8 mouse cellular contexts compared by ENCODE assay signal in genomic region chrX:12873230-12873629, GRCm38 (mm10).
A peak's percentile ranks its signal among the peaks of the same experiment; 100 is the strongest.
DNase-seq lines count a peak whose midpoint lies in the region; ATAC-seq and TF ChIP-seq lines count a peak whose summit lies in the region.

No protein-coding gene starts in this region.

- intact Hi-C loops in heart, postnatal 36 days (cut with DNase I) = loop anchor here (5.0 to 10.0 kb wide), 2 partner anchors 169 to 332 kb away; no protein-coding TSS in a partner anchor
- intact Hi-C loops in left cerebral cortex, postnatal 14 days (cut with DNase I) = loop anchor here (5.0 kb wide), 1 partner anchor 199 kb away; the partner anchor contains the start of gene Usp9x

- H3K79me2 ChIP-seq in MEL (ENCODE audit: control insufficient read depth, insufficient read depth, low read length, poor library complexity) = no peaks in the 10 kb centered on the region

- TF ChIP-seq CTCF in MEL (IDR thresholded peaks at IDR 0.05 in 2 of 3, conservative IDR thresholded peaks at IDR 0.05 in 1 of 3; ENCODE audit: control insufficient read depth in 1 of 3, insufficient read depth in 1 of 3, low read depth in 2 of 3, low read length in 3 of 3, poor library complexity in 1 of 3, severe bottlenecking in 1 of 3) = no peak

- H3K27me3 ChIP-seq in heart, embryonic 10.5 days (ENCODE audit: insufficient read depth, poor library complexity, severe bottlenecking) = 0 out of 2 replicates have a peak, but pooled peaks cover 5% of the 10 kb centered on the region
- H3K27me3 ChIP-seq in MEL (ENCODE audit: control insufficient read depth in 1 of 2, insufficient read depth in 2 of 2, low read length in 2 of 2) = no peaks in the 10 kb centered on the region
- peaks cover 10% of the 10 kb centered on the region for H3K27me3 ChIP-seq in megakaryocyte, embryonic 14.5 days (replicated peaks)

- H3K9ac ChIP-seq in MEL (ENCODE audit: control insufficient read depth, low read depth, low read length, poor library complexity, severe bottlenecking) = peak overlapping the region; percentile 57

- TF ChIP-seq EP300 in MEL (IDR thresholded peaks at IDR 0.05; ENCODE audit: low read depth in 1 of 2, low read length in 2 of 2) = no peak

- WGBS in heart, embryonic 10.5 days = 40% methylated on average over 6 of the region's 6 CpGs

- no peaks in the 10 kb centered on the region for H3K9me3 ChIP-seq in heart, embryonic 10.5 days
- no peaks in the 10 kb centered on the region for H3K9me3 ChIP-seq in MEL (replicated peaks; ENCODE audit: insufficient read depth, low read length)
- no peaks in the 10 kb centered on the region for H3K9me3 ChIP-seq in megakaryocyte, embryonic 14.5 days

- peak; percentile 83 for ATAC-seq in granulocyte monocyte progenitor cell, adult 5-6 weeks (replicated peaks; ENCODE audit: poor library complexity, severe bottlenecking)

- peak overlapping the region; percentile 50 for H3K4me3 ChIP-seq in heart, embryonic 10.5 days
- peak overlapping the region; percentile 65; a peak in 3 of 4 replicates for H3K4me3 ChIP-seq in MEL (ENCODE audit: control insufficient read depth in 1 of 2, insufficient read depth in 1 of 2, low read depth in 2 of 2, low read length in 2 of 2)
- H3K4me3 ChIP-seq in megakaryocyte, embryonic 14.5 days (replicated peaks) = peak overlapping the region; percentile 89

- TF ChIP-seq RAD21 in MEL (IDR thresholded peaks at IDR 0.05; ENCODE audit: low read depth, low read length) = no peak

- TF ChIP-seq POLR2A in MEL (IDR thresholded peaks at IDR 0.05; ENCODE audit: control insufficient read depth in 1 of 2, insufficient read depth in 1 of 2, low read depth in 1 of 2, low read length in 2 of 2, poor library complexity in 1 of 2) = no peak

- no peaks in the 10 kb centered on the region for H3K36me3 ChIP-seq in heart, embryonic 10.5 days
- H3K36me3 ChIP-seq in MEL (ENCODE audit: control insufficient read depth in 1 of 2, insufficient read depth in 2 of 2, low read length in 2 of 2) = no peaks in the 10 kb centered on the region
- no peaks in the 10 kb centered on the region for H3K36me3 ChIP-seq in megakaryocyte, embryonic 14.5 days (replicated peaks; ENCODE audit: low read length)

- peak overlapping the region; percentile 52; the same call in 1 of the 2 replicates for H3K27ac ChIP-seq in heart, embryonic 10.5 days
- no peak overlapping the region for H3K27ac ChIP-seq in MEL (ENCODE audit: control insufficient read depth, low read depth, low read length)

- H3K4me1 ChIP-seq in heart, embryonic 10.5 days = no peaks in the 10 kb centered on the region
- H3K4me1 ChIP-seq in MEL (ENCODE audit: control insufficient read depth in 1 of 2, insufficient read depth in 2 of 2, low read length in 2 of 2) = peaks cover 0 to 5% of the 10 kb centered on the region in 2 experiments; a peak in 2 of 4 replicates
- peaks cover 6% of the 10 kb centered on the region; the same call in 1 of the 2 replicates for H3K4me1 ChIP-seq in megakaryocyte, embryonic 14.5 days

- no peak for DNase-seq in heart, embryonic 10.5 days (ENCODE audit: low spot score)
- DNase-seq in heart, postnatal 36 days = no peak
- no peak for DNase-seq in MEL (ENCODE audit: low read depth, low spot score)
- DNase-seq in urinary bladder, postnatal 25 days (ENCODE audit: low spot score) = no peak
- no peak for DNase-seq in left cerebral cortex, postnatal 14 days (ENCODE audit: low spot score in 2 of 2)
- DNase-seq in thymus, adult 18-20 months = no peak

TF ChIP-seq in MEL, 35 proteins besides CTCF, POLR2A, EP300 and RAD21:
- TF ChIP-seq GABPA (IDR thresholded peaks at IDR 0.05; ENCODE audit: low read depth, low read length) (no peak), MAZ (IDR thresholded peaks at IDR 0.05; ENCODE audit: low read depth, low read length) (no peak), USF2 (IDR thresholded peaks at IDR 0.05; ENCODE audit: borderline replicate concordance in 1 of 2, insufficient read depth in 1 of 2, low read depth in 1 of 2, low read length in 2 of 2) (no peak), GATA1 (IDR thresholded peaks at IDR 0.05; ENCODE audit: low read depth, low read length) (no peak), ETS1 (IDR thresholded peaks at IDR 0.05; ENCODE audit: low read depth, low read length) (no peak), ZNF384 (IDR thresholded peaks at IDR 0.05; ENCODE audit: low read depth, low read length) (no peak), TAL1 (IDR thresholded peaks at IDR 0.05; ENCODE audit: low read length) (no peak), SMC3 (IDR thresholded peaks at IDR 0.05; ENCODE audit: low read depth, low read length) (no peak), MAFK (IDR thresholded peaks at IDR 0.05; ENCODE audit: borderline replicate concordance, low read depth, low read length) (no peak), HCFC1 (IDR thresholded peaks at IDR 0.05; ENCODE audit: low read depth, low read length) (no peak), NRF1 (IDR thresholded peaks at IDR 0.05; ENCODE audit: insufficient read depth, low read depth, low read length, poor library complexity, severe bottlenecking) (no peak), RCOR1 (IDR thresholded peaks at IDR 0.05; ENCODE audit: low read depth, low read length) (no peak), ZC3H11A (IDR thresholded peaks at IDR 0.05; ENCODE audit: low read depth, low read length) (no peak)
TF ChIP-seq in MEL: peak in this region for 0.
